Mouse (Mus musculus) kidney, postnatal 0 days (tissue): Measurements from ENCODE around the gene Shb. TPM values are rescaled to one million over a fixed set of nuclear protein-coding genes. Genes with fewer than 3 reads are reported as not detected.

Experiments used
- ATAC-seq: fragments of 200-750 bp; cut with Nextera tagmentation; replicated peaks from 2 replicates; pipeline ENCODE4 v1.8.0; 2017; ENCODE audit warnings: low read depth, moderate number of reproducible peaks, moderate TSS enrichment, moderate library complexity; ENCODE audit not compliant: low FRiP score
- DNase-seq: peaks from one replicate; pipeline ENCODE4 v3.0.0-alpha.2; 2016; ENCODE audit warnings: low spot score
- H3K27ac ChIP-seq: fragments of 300-500 bp; sonication (generic); 2 replicates; pipeline ENCODE4 v1.5.1; 2014; ENCODE audit warnings: mild to moderate bottlenecking
- H3K27me3 ChIP-seq: fragments of 300-500 bp; sonication (generic); 2 replicates; pipeline ENCODE4 v1.6.1; 2014; ENCODE audit warnings: low read length, mixed read lengths; ENCODE audit not compliant: insufficient read depth
- H3K36me3 ChIP-seq: fragments of 300-500 bp; sonication (generic); 2 replicates; pipeline ENCODE4 v1.6.1; 2014; ENCODE audit warnings: low read length, mixed read lengths; ENCODE audit not compliant: insufficient read depth
- H3K4me1 ChIP-seq: fragments of 300-500 bp; sonication (generic); replicated peaks from 2 replicates; pipeline ENCODE4 v1.6.1; 2014; ENCODE audit warnings: antibody characterized with exemption, low read length, mixed read lengths; ENCODE audit not compliant: insufficient read depth
- H3K4me2 ChIP-seq: fragments of 300-500 bp; sonication (generic); 2 replicates; pipeline ENCODE4 v1.6.1; 2014; ENCODE audit warnings: mild to moderate bottlenecking, low read length, moderate library complexity, mixed read lengths
- H3K4me3 ChIP-seq: fragments of 300-500 bp; sonication (generic); replicated peaks from 2 replicates; pipeline ENCODE4 v1.5.1; 2014; ENCODE audit warnings: low read depth, low read length
- H3K9ac ChIP-seq: fragments of 300-500 bp; sonication (generic); 2 replicates; pipeline ENCODE4 v1.6.1; 2014; ENCODE audit warnings: low read depth, low read length
- H3K9me3 ChIP-seq: fragments of 300-500 bp; sonication (generic); replicated peaks from 2 replicates; pipeline ENCODE4 v1.6.1; 2016; ENCODE audit warnings: low read length, inconsistent platforms, mixed read lengths
- CTCF ChIP-seq: IDR thresholded peaks from 2 replicates; pipeline ENCODE4 v1.5.1; 2016; ENCODE audit warnings: antibody characterized with exemption, low read depth, mild to moderate bottlenecking, moderate library complexity
- WGBS: fragments of 180-500 bp; shearing (Covaris S2); extraction: QIAGEN DNeasy Blood & Tissue Kit; methylation state at CpG from one replicate; pipeline ENCODE4 v1.1.7; 2014; 5-methylcytosine and 5-hydroxymethylcytosine counted together
- polyA plus RNA-seq: library from polyadenylated mRNA; unstranded; fragments of >200 nt; fragmentation: Nextera tagmentation; extraction: Ambion mirVana; gene quantifications from 2 replicates; pipeline ENCODE4 v1.2.1, GENCODE M21; 2015

The Shb gene
- polyA plus RNA-seq, 1 experiment from 2014 or later, result 6.6 TPM

GRCm38 (mm10) chr4:45520375-45520774 is 11.9 kb downstream of the Shb start:
- Histone ChIP-seq H3K9ac (0 out of 2 replicates have a peak overlapping the region, but pooled peaks have one; percentile 27), H3K27ac (peak overlapping the region; percentile 90), H3K27me3 (no peaks in the 10 kb centered on the region), H3K36me3 (no peaks in the 10 kb centered on the region), H3K4me2 (peak overlapping the region; percentile 34), H3K4me3 (no peak overlapping the region), H3K4me1 (peaks cover 63% of the 10 kb centered on the region), H3K9me3 (no peaks in the 10 kb centered on the region)
- no peak for ATAC-seq
- DNase-seq, result peak; percentile 77
- TF ChIP-seq CTCF, result no peak
- 36% methylated on average over 8 of the region's 8 CpGs for WGBS

GRCm38 (mm10) chr4:45517399-45517798 is 14.9 kb downstream of the Shb start:
- Histone ChIP-seq H3K36me3 (no peaks in the 10 kb centered on the region), H3K27me3 (no peaks in the 10 kb centered on the region), H3K4me3 (no peak overlapping the region), H3K9ac (0 out of 2 replicates have a peak overlapping the region, but pooled peaks have one; percentile 5), H3K27ac (peak overlapping the region; percentile 39), H3K4me1 (peaks cover 80% of the 10 kb centered on the region), H3K4me2 (no peak overlapping the region), H3K9me3 (no peaks in the 10 kb centered on the region)
- WGBS, result 37% methylated on average over 4 of the region's 4 CpGs
- DNase-seq (no peak), ATAC-seq (no peak)
- no peak for TF ChIP-seq CTCF

- no peak for DNase-seq
- no peak for ATAC-seq
- Histone ChIP-seq H3K9ac (no peak overlapping the region), H3K36me3 (no peaks in the 10 kb centered on the region), H3K4me2 (no peak overlapping the region), H3K4me1 (peaks cover 76% of the 10 kb centered on the region), H3K27ac (no peak overlapping the region), H3K9me3 (no peaks in the 10 kb centered on the region), H3K27me3 (no peaks in the 10 kb centered on the region), H3K4me3 (no peak overlapping the region)
- TF ChIP-seq CTCF, result no peak
- 71% methylated on average over 4 of the region's 4 CpGs for WGBS
These were observed 16.4 kb downstream of the Shb start for GRCm38 (mm10) chr4:45515894-45516293.

- peak; percentile 54 for DNase-seq
- no peak overlapping the region for H3K9ac ChIP-seq
- WGBS, result 12% methylated on average over 7 of the region's 7 CpGs
- no peak for TF ChIP-seq CTCF
- no peaks in the 10 kb centered on the region for H3K9me3 ChIP-seq
- H3K4me1 ChIP-seq, result peaks cover 73% of the 10 kb centered on the region
- ATAC-seq, result no peak
- peak overlapping the region; percentile 83 for H3K27ac ChIP-seq
- no peak overlapping the region for H3K4me3 ChIP-seq
- H3K36me3 ChIP-seq, result no peaks in the 10 kb centered on the region
- H3K4me2 ChIP-seq, result peak overlapping the region; percentile 21
- no peaks in the 10 kb centered on the region for H3K27me3 ChIP-seq
These were observed 17.9 kb downstream of the Shb start for GRCm38 (mm10) chr4:45514406-45514805.

GRCm38 (mm10) chr4:45513791-45514293 is 18.4 kb downstream of the Shb start:
- H3K9ac ChIP-seq, result 0 out of 2 replicates have a peak overlapping the region, but pooled peaks have one; percentile 15
- ATAC-seq (peak; percentile 82), DNase-seq (peak; percentile 86)
- WGBS, result 2% methylated on average over 10 of the region's 10 CpGs
- H3K27ac ChIP-seq, result peak overlapping the region; percentile 83
- H3K9me3 ChIP-seq, result no peaks in the 10 kb centered on the region
- H3K4me1 ChIP-seq, result peaks cover 72% of the 10 kb centered on the region
- H3K36me3 ChIP-seq, result no peaks in the 10 kb centered on the region
- no peak overlapping the region for H3K4me3 ChIP-seq
- peak overlapping the region; percentile 21 for H3K4me2 ChIP-seq
- TF ChIP-seq CTCF, result no peak
- H3K27me3 ChIP-seq, result no peaks in the 10 kb centered on the region

GRCm38 (mm10) chr4:45513340-45513739 is 18.9 kb downstream of the Shb start:
- DNase-seq, result no peak
- TF ChIP-seq CTCF, result no peak
- 36% methylated on average over 2 of the region's 2 CpGs for WGBS

More at GRCm38 (mm10) chr4:45513340-45513739, 18.9 kb downstream of the Shb start:
- Histone ChIP-seq H3K9me3 (no peaks in the 10 kb centered on the region), H3K4me1 (peaks cover 77% of the 10 kb centered on the region), H3K4me2 (peak overlapping the region; percentile 21), H3K4me3 (no peak overlapping the region), H3K9ac (0 out of 2 replicates have a peak overlapping the region, but pooled peaks have one; percentile 15), H3K27ac (peak overlapping the region; percentile 83), H3K27me3 (no peaks in the 10 kb centered on the region), H3K36me3 (no peaks in the 10 kb centered on the region)
- ATAC-seq, result peak; percentile 34; the same call in 1 of the 2 replicates
